Mouse (Mus musculus) naive thymus-derived CD4-positive, alpha-beta T cell, adult 5 months (primary cell): ENCODE measurements around the gene Vasp. TPM values are rescaled to one million over a fixed set of nuclear protein-coding genes. Genes with fewer than 3 reads are reported as not detected.

Experiments used
- polyA plus RNA-seq: library from polyadenylated mRNA; unstranded; fragments of 100-300 nt; shearing (Covaris generic); gene quantifications from one replicate; pipeline ENCODE4 v1.2.1, GENCODE M21; 2017

Vasp gene
- 193 TPM for polyA plus RNA-seq

DNA sequence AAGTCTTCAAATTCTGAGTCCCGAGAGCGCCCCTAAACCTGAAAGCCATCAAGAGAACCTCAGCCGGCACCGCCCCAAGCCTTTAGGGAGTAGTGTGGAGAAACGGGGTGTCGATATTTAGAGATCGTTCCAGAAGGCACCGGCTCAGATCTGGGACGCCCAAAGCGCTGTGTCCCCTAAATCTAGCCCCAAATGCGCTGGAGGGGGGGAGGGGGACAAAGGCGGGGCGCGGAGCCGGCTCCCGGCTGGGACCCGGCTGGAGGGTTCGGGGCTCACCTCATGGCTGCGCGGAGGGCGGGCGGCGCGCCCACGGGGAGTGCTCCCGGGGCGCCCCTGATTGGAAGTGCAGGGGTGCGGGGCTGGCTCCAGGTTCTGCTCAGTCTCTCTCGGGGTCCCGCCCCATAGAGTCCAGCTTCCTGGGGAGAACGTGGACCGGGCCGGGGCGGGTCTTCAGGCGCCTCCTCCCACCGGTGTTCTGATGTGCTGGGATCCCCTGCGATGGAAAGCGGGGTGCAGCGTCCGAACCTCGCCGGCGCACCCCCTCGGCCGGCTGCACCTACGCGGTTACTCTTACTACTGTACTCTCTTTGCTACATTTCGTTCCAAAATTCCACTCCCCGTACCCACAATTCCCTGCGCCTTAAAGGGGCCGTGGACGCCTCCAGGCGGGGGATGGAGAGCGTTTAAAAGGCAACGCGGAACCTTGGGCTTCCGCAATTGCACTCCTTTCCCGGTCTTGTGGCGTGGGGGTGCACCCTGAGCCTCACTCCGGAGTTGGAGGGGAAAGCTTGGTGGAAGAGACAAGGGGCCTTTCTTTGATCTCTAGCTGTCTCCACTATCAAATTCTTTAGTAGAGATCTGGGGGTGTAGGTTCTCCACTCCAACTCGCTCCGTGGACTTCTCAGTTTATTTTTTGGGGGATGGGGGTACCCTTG, at the start of gene Vasp:
Gene Vasp (minus strand): TSS at position 580 of the 935 bp plus-strand sequence.

DNA sequence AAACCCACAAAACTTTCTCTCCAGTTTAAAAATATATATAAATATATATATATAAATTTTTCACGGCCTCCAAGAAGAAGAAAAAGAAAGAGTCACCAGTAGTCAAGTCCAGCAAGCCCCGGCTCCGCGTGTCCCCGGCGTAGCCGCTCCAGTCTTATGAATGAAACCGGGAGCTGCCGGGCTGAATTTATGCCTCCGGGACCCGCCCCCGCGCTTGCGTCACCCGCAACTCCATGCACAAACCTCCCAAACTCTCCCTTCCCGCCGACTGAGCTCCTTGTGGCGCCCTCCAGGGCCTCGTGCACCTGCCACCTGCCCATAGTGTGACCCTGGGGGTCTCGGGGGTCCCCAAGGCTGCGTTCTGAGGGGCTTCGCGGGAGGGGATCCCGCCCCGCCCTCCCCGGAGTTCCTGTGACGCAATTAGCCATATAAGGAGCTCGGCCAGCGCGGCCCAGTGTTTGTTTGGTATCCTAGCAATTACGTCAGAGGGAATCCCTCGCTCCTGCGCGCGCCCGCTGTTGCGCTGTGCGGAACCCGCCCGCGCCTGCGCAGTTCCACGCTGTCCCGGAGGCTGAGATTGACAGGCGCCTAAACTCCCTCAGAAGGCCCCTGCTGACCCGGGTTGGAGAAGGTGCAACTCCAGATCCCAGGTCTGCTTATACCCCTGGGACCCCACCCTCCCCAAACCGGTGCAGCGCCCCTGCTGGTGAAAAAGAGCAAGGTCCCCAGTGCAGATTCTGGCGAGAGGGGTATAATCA, 38.4 kb upstream of the Vasp start, which contains the start of gene Fosb:
Gene Fosb (minus strand): TSS at position 168 of the 758 bp plus-strand sequence.

DNA sequence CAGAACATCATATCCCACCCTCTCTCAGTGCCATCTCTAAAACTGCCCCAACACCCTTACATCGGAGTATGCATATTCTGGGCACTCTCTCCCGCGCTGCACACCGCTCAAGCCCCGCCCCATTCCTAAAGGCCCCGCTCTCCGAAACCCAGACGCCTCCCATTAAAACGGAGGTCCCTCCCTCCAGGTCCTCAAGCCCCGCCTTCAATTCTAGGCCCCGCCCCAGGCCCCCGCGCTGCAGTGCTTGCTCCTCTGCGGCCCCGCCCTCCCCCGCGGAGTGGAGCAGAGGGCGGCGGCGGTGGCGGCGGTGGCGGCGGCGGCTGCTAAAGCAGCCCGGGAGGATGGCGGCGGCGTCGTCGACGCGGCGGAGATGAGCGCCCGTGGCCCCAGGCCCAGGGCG, 10.8 kb upstream of the Vasp start, which contains the start of gene Rtn2:
Gene Rtn2 (plus strand): TSS at position 240 of the 400 bp plus-strand sequence.

DNA sequence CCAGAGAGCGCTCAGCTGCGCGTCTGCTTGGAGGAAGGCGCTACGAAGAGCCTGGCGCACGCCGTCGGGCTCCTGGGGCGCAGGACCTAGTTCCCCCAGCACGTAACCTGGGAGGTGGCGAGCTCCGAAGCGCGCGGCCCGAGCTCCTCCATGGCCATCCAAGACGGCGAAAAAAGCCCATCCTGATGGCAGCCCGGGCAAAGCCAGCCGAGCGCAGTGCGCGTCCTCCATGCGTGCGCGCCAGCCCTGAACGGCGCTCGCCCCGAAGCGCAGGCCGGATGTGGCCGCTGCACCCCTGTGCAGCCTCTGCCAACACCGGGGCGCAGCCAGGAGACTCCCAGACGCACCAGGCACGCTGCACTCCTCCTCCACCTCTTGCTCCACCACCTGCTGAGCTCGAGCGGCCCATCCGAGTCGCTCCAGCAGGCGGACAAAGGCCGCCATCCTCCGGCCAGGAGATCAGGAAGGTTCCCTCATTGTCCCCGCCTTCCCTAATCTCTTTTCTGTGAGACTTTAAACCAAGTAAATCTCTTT, 8.0 kb upstream of the Vasp start, which contains the start of gene Ppm1n:
Gene Ppm1n (minus strand): TSS at position 484 of the 534 bp plus-strand sequence.

DNA sequence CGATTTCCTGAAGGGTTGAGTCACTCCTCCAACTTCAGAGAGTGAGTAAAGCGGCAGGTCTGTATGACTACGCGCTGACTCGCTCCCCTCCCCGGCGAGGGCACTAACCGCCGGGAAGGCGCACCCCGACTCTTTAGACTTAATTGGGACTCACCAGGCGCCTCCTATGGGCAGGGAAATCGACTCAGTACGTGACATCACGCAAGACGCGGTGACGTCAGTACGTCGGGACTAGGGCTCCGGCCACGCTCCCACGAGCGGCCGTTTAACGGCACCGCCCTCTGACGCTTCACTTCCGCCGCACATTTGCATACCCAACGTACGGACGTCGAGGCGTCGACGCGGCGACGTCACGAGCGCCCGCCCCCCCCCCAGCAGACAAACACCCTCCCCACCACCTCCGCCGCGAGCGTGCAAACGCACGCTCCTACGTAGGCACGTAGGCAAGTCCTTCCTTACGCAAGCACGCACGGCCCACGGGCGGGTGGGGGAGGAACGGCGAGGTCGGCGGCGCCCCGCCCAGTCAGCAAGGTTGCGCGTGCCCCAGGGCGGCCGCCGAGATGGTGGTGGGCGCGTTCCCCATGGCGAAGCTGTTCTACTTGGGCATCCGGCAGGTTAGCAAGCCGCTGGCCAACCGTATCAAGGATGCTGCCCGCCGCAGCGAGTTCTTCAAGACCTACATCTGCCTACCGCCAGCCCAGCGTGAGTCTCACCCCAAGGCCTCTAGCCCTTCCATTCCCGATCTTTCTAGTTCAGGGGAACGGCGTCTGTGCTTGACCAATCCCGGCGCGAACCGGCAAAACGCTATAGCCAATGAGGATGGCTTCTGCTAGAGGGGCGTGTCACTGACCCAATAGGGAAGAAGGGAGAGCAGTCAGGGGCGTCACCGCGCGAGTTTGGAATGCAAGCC, 43.5 kb downstream of the Vasp start, which contains the start of gene Opa3:
Gene Opa3 (plus strand): TSS at position 452 of the 910 bp plus-strand sequence.

DNA sequence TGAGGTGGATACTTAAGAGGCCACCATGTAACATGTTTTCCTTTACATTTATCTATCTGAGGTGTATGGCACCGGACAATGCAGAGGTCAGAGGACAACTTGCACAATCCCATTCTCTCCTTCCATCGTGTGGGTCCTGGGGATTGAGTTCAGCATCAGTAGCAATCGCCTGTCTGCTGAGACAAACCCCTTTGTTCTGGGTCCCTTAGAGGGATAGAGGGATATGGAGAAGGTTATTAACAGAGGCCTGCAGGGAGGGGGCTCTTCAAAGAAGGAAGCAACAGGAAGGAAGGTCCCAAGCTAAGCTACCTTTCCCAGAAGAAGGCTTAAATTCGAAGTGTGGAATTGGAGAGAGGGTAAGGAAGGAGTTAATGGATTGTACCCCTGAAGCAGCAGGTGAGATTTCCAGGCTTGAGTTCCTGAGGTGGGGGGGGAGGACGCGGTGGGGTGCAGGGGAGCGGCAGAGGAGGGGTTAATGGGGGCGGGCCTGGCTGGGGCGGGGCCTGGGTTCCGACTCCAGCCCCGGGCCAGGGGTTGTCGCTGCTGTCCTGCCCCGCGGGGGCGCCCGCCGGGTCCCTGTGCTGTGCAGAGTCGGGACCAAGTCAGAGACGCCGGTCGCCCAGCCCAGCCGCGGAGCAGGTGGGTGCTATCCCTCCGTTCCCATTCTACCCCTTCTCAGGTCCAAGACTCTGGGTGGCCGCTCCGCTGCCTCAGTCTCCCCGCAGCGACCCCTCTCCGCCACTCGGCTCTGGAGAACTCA, 59.4 kb downstream of the Vasp start, which contains the start of gene Gpr4:
Gene Gpr4 (plus strand): TSS at position 543 of the 760 bp plus-strand sequence.

Other genes with a start within 250 kb of the Vasp start
- gene Foxa3, start 248.3 kb downstream of the Vasp start, polyA plus RNA-seq, result not detected
- 23.5 TPM for gene Sympk, start 247.4 kb downstream of the Vasp start, polyA plus RNA-seq
- not detected for gene Rsph6a, start 217.1 kb downstream of the Vasp start, polyA plus RNA-seq
- not detected for gene Dmwd, start 195.6 kb downstream of the Vasp start, polyA plus RNA-seq
- not detected for gene Dmpk, start 188.0 kb downstream of the Vasp start, polyA plus RNA-seq
- not detected for gene Six5, start 177.2 kb downstream of the Vasp start, polyA plus RNA-seq
- gene Gm4969, start 153.4 kb downstream of the Vasp start, polyA plus RNA-seq, result not detected
- gene Fbxo46, start 152.0 kb downstream of the Vasp start, polyA plus RNA-seq, result 11.7 TPM
- gene Qpctl, start 122.5 kb downstream of the Vasp start, polyA plus RNA-seq, result 11.9 TPM
- gene Snrpd2, start 122.1 kb downstream of the Vasp start, polyA plus RNA-seq, result 31.4 TPM
- not detected for gene Gipr, start 105.7 kb downstream of the Vasp start, polyA plus RNA-seq
- gene Eml2, start 95.4 kb downstream of the Vasp start, polyA plus RNA-seq, result 14.0 TPM
- gene Gpr4, start 59.3 kb downstream of the Vasp start, polyA plus RNA-seq, result 0.16 TPM
- gene Opa3, start 43.5 kb downstream of the Vasp start, polyA plus RNA-seq, result 47.3 TPM
- not detected for gene Ppm1n, start 8.2 kb upstream of the Vasp start, polyA plus RNA-seq
- gene Rtn2, start 10.8 kb upstream of the Vasp start, polyA plus RNA-seq, result not detected
- gene Fosb, start 38.2 kb upstream of the Vasp start, polyA plus RNA-seq, result 7.9 TPM
- gene Ercc1, start 73.0 kb upstream of the Vasp start, polyA plus RNA-seq, result 67.3 TPM
- gene Cd3eap, start 87.7 kb upstream of the Vasp start, polyA plus RNA-seq, result 9.8 TPM
- 0.25 TPM for gene Ppp1r13l, start 87.9 kb upstream of the Vasp start, polyA plus RNA-seq
- gene Ercc2, start 110.2 kb upstream of the Vasp start, polyA plus RNA-seq, result 9.8 TPM
- gene Klc3, start 132.3 kb upstream of the Vasp start, polyA plus RNA-seq, result 11.8 TPM
- gene Ckm, start 133.0 kb upstream of the Vasp start, polyA plus RNA-seq, result not detected
- 8.7 TPM for gene Mark4, start 187.0 kb upstream of the Vasp start, polyA plus RNA-seq
- not detected for gene Exoc3l2, start 191.5 kb upstream of the Vasp start, polyA plus RNA-seq
- 3.8 TPM for gene Bloc1s3, start 236.6 kb upstream of the Vasp start, polyA plus RNA-seq
- 58.6 TPM for gene Trappc6a, start 236.6 kb upstream of the Vasp start, polyA plus RNA-seq
- not detected for gene Nkpd1, start 246.0 kb upstream of the Vasp start, polyA plus RNA-seq